Mouse (Mus musculus) olfactory bulb, adult 2 months (tissue): Measurements from ENCODE around the gene Brk1.

Experiments used
- CTCF ChIP-seq: fragments of 200-500 bp; IDR thresholded peaks from 2 replicates; pipeline ENCODE4 v1.5.1; 2012; ENCODE audit warnings: low read depth, mild to moderate bottlenecking, low read length, moderate library complexity; ENCODE audit not compliant: insufficient read depth
- POLR2A ChIP-seq: fragments of 200-500 bp; IDR thresholded peaks from 2 replicates; pipeline ENCODE4 v1.6.1; 2012; ENCODE audit warnings: mild to moderate bottlenecking, low read depth, low read length, moderate library complexity; ENCODE audit not compliant: insufficient read depth

DNA sequence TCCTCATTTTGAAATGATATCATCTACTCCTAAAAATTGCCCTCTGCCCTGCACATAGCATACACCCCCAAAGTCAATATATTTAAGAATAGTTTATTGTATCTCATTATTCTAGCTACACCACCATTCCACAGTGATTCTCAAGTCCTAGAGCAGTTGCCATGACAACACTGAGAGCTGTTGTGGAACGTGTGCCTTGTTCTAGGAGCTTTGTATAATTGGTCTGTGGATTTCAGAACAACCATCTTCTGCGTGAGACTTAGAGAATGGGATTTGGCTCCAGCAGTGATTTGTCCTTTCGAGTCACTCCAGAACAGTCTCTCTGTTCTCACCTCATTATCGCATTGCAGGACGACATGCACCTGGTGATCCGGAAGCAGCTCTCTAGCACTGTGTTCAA lies 44.8 kb upstream of the Brk1 start:
- no peak for TF ChIP-seq POLR2A
- TF ChIP-seq CTCF, result no peak
